Mouse (Mus musculus) heart, embryonic 11.5 days (tissue): Measurements from ENCODE around the gene Dcst1. TPM values are rescaled to one million over a fixed set of nuclear protein-coding genes. Genes with fewer than 3 reads are reported as not detected.
A peak's percentile ranks its signal among the peaks of the same experiment; 100 is the strongest.

ENCODE experiments used
- ATAC-seq: fragments of 200-750 bp; cut with Nextera tagmentation; replicated peaks from 2 replicates; pipeline ENCODE4 v1.8.0; 2017; ENCODE audit warnings: moderate library complexity; ENCODE audit not compliant: insufficient number of reproducible peaks, low FRiP score, low TSS enrichment
- H3K27ac ChIP-seq: fragments of 300-500 bp; sonication (generic); 2 replicates; pipeline ENCODE4 v1.5.1; 2014; ENCODE audit warnings: mild to moderate bottlenecking, low read depth, low read length
- H3K27me3 ChIP-seq: fragments of 300-500 bp; sonication (generic); 2 replicates; pipeline ENCODE4 v1.6.1; 2014; ENCODE audit warnings: mild to moderate bottlenecking, low read length, mixed read lengths; ENCODE audit not compliant: control insufficient read depth, insufficient read depth
- H3K36me3 ChIP-seq: fragments of 300-500 bp; sonication (generic); 2 replicates; pipeline ENCODE4 v1.6.1; 2014; ENCODE audit warnings: mild to moderate bottlenecking, low read length, moderate library complexity, mixed read lengths; ENCODE audit not compliant: control insufficient read depth, insufficient read depth
- H3K4me1 ChIP-seq: fragments of 300-500 bp; sonication (generic); 2 replicates; pipeline ENCODE4 v1.6.1; 2014; ENCODE audit warnings: low read length; ENCODE audit not compliant: control insufficient read depth, insufficient read depth
- H3K4me2 ChIP-seq: fragments of 300-500 bp; sonication (generic); 2 replicates; pipeline ENCODE4 v1.6.1; 2014; ENCODE audit warnings: mild to moderate bottlenecking, moderate library complexity
- H3K4me3 ChIP-seq: fragments of 300-500 bp; sonication (generic); 2 replicates; pipeline ENCODE4 v1.5.1; 2014; ENCODE audit warnings: low read depth, low read length
- H3K9ac ChIP-seq: fragments of 300-500 bp; sonication (generic); 2 replicates; pipeline ENCODE4 v1.6.1; 2014; ENCODE audit warnings: mild to moderate bottlenecking, low read depth, low read length, moderate library complexity
- H3K9me3 ChIP-seq: fragments of 300-500 bp; sonication (generic); replicated peaks from 2 replicates; pipeline ENCODE4 v1.6.1; 2016; ENCODE audit warnings: low read length; ENCODE audit not compliant: control insufficient read depth
- WGBS: fragments of 180-500 bp; shearing (Covaris S2); extraction: QIAGEN DNeasy Blood & Tissue Kit; methylation state at CpG from one replicate; pipeline ENCODE4 v1.1.7; 2014; ENCODE audit not compliant: insufficient replicate concordance; 5-methylcytosine and 5-hydroxymethylcytosine counted together
- polyA plus RNA-seq: library from polyadenylated mRNA; unstranded; fragments of >200 nt; fragmentation: Nextera tagmentation; extraction: Ambion mirVana; gene quantifications from 2 replicates; pipeline ENCODE4 v1.2.1, GENCODE M21; 2014

The Dcst1 gene
- polyA plus RNA-seq, 1 experiment from 2014 or later: 0.21 TPM

DNA sequence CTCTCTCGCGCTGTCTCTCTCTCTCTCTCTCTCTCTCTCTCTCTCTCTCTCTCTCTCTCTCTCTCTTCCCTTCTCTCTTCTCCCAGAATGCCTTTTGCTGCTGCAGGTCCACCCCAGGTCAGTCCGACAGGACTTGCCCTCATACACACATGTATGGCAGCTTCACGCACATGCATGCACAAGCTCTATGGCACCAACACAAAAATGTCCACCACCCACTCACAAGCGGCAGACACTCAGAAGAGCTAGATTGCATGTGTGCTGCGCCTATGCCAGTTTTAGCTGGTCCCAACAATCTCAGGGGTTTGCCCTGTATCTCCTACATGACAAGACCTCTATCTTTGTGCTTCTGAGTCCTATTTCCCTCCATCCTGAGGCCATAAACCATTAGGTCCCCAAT, 47.8 kb downstream of the Dcst1 start:
- 57% methylated on average over 6 of the region's 6 CpGs for WGBS
- H3K4me1 ChIP-seq: peaks cover 48% of the 10 kb centered on the region
- H3K27ac ChIP-seq: no peak overlapping the region
- 0 out of 2 replicates have a peak overlapping the region, but pooled peaks have one; percentile 19 for H3K4me2 ChIP-seq
- no peaks in the 10 kb centered on the region for H3K9me3 ChIP-seq
- H3K4me3 ChIP-seq: no peak overlapping the region
- no peak overlapping the region for H3K9ac ChIP-seq
- ATAC-seq: no peak
- H3K27me3 ChIP-seq: peaks cover 58% of the 10 kb centered on the region
- no peaks in the 10 kb centered on the region for H3K36me3 ChIP-seq

DNA sequence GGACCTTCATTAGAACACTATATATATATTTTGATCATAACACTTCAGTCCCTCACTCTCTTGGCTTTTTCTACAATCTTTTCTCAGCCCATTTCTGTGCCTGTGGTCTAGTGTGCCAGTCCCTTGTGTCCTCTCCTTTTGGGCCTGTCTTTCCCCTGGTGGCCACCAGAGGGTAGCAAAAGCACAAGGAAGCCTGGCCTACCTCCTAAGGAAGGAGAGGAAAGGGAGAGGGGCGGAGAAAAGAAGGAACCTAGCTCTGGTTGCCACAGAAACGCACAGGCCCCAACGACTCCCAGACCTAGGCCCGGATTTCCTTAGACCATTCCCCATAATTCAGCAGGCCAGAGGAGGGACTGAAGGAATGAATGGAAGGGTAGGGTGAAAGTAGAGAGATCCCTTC, 48.2 kb downstream of the Dcst1 start:
- Histone ChIP-seq H3K9ac (no peak overlapping the region), H3K9me3 (no peaks in the 10 kb centered on the region), H3K4me2 (peak overlapping the region; percentile 19; the same call in 1 of the 2 replicates), H3K4me3 (no peak overlapping the region), H3K4me1 (peaks cover 45% of the 10 kb centered on the region), H3K27me3 (peaks cover 53% of the 10 kb centered on the region), H3K27ac (no peak overlapping the region), H3K36me3 (no peaks in the 10 kb centered on the region)
- 2% methylated on average over 4 of the region's 4 CpGs for WGBS
- ATAC-seq: no peak

DNA sequence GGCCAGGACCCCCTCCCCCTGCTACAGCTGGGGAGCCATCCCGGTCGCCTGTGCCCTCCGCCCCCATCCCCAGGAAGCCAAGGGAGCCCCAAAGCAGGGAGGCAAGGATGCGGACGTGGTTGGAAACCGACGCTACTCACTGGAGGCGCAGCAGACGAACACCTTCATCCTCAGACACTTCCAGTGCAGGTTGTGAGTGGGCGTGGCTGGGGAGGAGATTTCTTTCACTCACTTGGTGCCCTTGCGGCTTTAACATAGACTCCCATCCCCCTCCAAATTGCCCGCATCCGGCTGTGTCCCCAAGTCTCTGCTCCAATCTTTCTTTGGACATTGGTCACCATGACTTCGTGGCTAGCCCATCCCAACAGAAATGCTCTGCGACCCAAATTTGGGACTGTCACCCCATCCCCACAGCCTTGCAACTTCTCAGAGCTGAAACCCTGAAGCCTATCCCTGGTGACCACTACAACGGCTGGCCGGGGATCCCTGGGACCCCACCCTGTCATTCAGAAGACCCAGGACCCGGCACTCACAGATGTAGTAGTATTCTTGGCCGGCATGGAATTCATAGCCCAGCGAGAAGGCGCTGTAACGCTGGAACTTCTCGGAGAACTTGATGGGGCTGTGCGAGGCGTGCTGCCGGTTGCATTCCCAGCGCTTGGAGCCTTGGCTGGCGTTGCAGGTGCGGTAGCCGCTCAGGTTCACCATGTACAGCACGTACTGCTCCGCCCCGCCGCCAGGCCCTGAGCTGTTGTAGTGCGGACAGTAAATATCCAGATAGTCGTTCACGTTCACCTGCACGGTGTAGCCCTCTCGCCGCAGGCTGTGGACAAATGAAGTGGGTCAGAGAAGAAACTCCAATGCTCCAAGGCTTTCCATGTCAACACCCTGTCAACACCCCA, 48.9 kb downstream of the Dcst1 start:
- peak overlapping the region; percentile 39 for H3K4me3 ChIP-seq

DNA sequence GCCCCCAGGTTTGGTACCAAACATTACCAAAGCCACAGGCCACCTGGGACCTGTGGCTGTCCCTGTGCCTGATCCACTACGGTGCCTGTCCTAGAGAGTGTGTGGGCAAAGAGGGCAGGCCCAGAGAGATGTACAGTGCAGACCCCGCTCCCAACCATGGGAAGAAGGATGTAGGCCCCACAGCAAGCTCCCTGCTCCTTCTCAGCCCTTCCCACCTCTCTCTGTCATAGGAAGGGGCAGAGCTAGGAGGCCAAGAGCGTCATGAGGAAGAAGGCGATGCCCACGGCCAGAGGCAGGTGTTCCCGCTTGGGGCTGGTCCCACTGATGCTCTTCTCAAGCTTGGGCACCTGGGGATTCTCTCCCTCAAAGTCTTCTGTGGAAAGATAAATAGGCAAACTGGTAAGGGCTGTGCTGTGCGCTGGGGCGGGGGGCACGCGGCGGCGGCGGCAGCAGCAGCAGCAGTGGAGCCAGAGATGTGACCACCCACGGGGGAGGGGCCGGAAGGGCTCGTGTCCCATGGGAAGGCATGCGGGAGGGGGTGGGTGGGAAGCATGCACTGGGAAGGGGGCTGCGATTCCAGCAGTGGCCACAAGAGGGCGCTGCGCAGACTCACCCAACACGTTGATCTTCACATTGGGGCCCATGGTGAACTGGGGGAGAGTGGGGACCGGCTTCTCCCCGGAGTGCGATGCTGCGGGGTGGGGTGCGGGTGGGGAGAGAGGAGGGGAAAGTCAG, 49.7 kb downstream of the Dcst1 start:
- peaks cover 39% of the 10 kb centered on the region for H3K27me3 ChIP-seq
- H3K27ac ChIP-seq: no peak overlapping the region
- no peaks in the 10 kb centered on the region for H3K36me3 ChIP-seq
- H3K9me3 ChIP-seq: no peaks in the 10 kb centered on the region
- peak overlapping the region; percentile 72 for H3K4me2 ChIP-seq
- WGBS: 9% methylated on average over 26 of the region's 26 CpGs
- H3K4me3 ChIP-seq: peak overlapping the region; percentile 39
- H3K9ac ChIP-seq: peak overlapping the region; percentile 66
- 0 out of 2 replicates have a peak, but pooled peaks have one; percentile 28 for ATAC-seq
- peaks cover 30% of the 10 kb centered on the region for H3K4me1 ChIP-seq

More for the DNA sequence above, 48.9 kb downstream of the Dcst1 start:
- no peaks in the 10 kb centered on the region for H3K36me3 ChIP-seq
- no peak overlapping the region for H3K27ac ChIP-seq
- H3K4me1 ChIP-seq: peaks cover 38% of the 10 kb centered on the region
- peak overlapping the region; percentile 72 for H3K4me2 ChIP-seq
- WGBS: 20% methylated on average over 40 of the region's 40 CpGs
- peaks cover 47% of the 10 kb centered on the region for H3K27me3 ChIP-seq
- ATAC-seq: no peak
- peak overlapping the region; percentile 28; the same call in 1 of the 2 replicates for H3K9ac ChIP-seq
- H3K9me3 ChIP-seq: no peaks in the 10 kb centered on the region

DNA sequence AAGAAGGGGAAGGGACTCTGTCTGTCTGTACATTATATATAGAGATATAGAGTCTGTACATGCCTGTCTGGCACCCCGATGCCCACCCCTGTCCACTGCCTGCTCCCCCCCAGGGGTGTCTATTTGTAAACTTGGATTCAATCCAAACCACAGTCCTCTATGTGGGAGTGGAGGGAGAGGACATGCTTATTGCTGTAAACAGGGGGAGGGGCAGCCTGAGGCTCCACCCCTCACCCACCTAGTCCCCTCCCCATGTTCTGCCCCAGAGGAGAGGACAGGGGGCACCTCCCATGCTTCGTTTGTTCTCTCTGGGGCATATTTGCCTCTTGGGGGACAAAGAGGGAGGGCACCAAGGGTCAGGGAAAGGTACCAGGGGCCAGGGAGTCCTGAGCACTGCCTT, 50.3 kb downstream of the Dcst1 start:
- Histone ChIP-seq H3K27me3 (peaks cover 33% of the 10 kb centered on the region), H3K36me3 (no peaks in the 10 kb centered on the region), H3K9ac (peak overlapping the region; percentile 66), H3K4me3 (no peak overlapping the region), H3K9me3 (no peaks in the 10 kb centered on the region), H3K4me2 (peak overlapping the region; percentile 72), H3K4me1 (peaks cover 24% of the 10 kb centered on the region), H3K27ac (no peak overlapping the region)
- no peak for ATAC-seq
- WGBS: 42% methylated on average over 2 of the region's 2 CpGs

DNA sequence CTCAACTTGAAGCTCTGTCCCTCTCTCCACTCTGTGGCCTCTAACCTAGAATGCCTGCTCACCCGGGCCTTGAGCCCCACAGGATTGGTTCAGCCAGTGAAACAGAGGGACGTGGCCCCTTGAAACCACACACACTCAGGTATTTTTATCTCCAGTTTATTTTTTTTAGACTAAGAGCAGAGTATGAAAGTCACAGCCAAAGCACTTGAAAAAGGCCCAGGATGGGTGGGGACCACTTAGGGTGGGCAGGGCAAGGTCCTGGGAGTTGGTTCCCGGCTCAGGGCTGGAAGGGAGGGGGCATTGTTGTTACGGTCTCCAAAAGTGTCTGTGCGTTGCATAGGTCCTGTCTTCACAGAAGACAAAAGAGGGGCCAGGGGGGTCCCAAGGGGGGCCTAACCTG, 50.7 kb downstream of the Dcst1 start:
- H3K4me2 ChIP-seq: no peak overlapping the region

DNA sequence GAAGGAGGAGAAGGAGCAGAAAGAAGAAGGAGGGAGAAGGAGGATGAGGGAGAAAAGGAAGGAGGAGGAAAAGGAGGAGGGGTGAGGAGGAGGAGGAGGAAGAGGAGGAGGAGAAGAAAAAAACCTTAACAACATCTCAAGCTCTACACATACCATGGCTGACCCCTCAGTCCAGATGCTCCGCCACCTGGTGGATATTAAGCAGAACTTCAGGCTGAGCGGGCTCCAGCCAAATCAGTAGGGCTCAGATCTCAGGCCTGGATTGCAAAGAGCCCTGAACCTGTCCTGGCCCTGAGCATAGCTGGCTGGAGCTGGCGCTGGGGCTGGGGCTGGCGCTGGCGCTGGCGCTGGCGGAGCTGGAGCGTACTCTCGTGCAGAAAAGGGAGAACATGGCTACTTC, 57.0 kb downstream of the Dcst1 start:
- no peaks in the 10 kb centered on the region for H3K36me3 ChIP-seq
- no peak overlapping the region for H3K9ac ChIP-seq
- H3K27me3 ChIP-seq: no peaks in the 10 kb centered on the region
- WGBS: 7% methylated on average over 9 of the region's 9 CpGs
- H3K4me3 ChIP-seq: no peak overlapping the region
- no peaks in the 10 kb centered on the region for H3K9me3 ChIP-seq
- no peak overlapping the region for H3K27ac ChIP-seq
- H3K4me1 ChIP-seq: no peaks in the 10 kb centered on the region
- peak; percentile 53; the same call in 1 of the 2 replicates for ATAC-seq
- H3K4me2 ChIP-seq: no peak overlapping the region

More for the DNA sequence above, 50.7 kb downstream of the Dcst1 start:
- Histone ChIP-seq H3K4me1 (peaks cover 20% of the 10 kb centered on the region), H3K4me3 (no peak overlapping the region), H3K27me3 (peaks cover 28% of the 10 kb centered on the region), H3K36me3 (no peaks in the 10 kb centered on the region), H3K9me3 (no peaks in the 10 kb centered on the region), H3K9ac (no peak overlapping the region), H3K27ac (no peak overlapping the region)
- WGBS: 58% methylated on average over 5 of the region's 5 CpGs
- no peak for ATAC-seq

DNA sequence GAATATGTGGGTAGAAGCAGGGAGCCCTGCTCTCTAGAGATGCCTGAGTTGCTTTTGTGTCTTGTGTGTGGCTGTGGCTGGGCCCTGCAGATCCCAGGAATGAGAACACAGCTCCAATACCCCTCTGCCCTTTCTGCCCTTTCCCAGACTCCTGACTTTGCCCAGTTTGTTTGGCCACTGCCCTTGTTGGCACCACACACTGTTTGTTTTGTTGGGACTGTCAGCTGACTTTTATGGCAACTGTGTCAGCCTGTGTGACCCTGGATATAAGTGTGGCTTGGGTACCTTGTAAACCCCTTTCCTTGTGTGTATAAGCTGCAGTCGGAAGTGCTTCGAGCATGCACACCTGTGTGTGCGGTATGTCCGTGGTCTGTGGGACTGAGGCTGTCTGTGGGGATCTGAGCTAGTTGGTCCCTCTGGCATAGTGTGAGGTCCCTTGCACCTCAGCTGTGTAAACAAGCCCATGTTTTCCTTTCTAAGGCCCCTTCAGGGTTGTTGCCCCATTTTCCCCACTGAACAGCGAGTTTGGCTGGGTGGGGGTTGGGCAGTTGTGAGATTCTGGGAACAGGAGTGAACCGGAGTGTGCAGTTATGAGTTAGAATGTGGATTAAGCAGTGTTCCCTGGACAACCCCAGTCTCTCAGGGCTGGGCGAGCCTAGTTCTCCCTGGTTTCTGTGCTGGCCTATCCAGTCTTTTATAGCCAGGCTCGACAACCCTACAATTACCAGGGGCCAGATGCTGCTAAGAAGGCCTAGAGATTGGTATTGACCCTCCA, 59.3 kb downstream of the Dcst1 start:
- no peak for ATAC-seq
- Histone ChIP-seq H3K4me3 (no peak overlapping the region), H3K4me1 (no peaks in the 10 kb centered on the region), H3K36me3 (no peaks in the 10 kb centered on the region), H3K27ac (no peak overlapping the region), H3K9me3 (no peaks in the 10 kb centered on the region), H3K4me2 (no peak overlapping the region), H3K9ac (no peak overlapping the region), H3K27me3 (no peaks in the 10 kb centered on the region)
- 70% methylated on average over 8 of the region's 8 CpGs for WGBS
